Mouse (Mus musculus): ENCODE data around the gene Sstr3. TPM values are rescaled to one million over a fixed set of nuclear protein-coding genes. Genes with fewer than 3 reads are reported as not detected.

Sstr3 gene
- total RNA-seq, 2 experiments from 2014 or later: 20.8 to 22.9 TPM

DNA sequence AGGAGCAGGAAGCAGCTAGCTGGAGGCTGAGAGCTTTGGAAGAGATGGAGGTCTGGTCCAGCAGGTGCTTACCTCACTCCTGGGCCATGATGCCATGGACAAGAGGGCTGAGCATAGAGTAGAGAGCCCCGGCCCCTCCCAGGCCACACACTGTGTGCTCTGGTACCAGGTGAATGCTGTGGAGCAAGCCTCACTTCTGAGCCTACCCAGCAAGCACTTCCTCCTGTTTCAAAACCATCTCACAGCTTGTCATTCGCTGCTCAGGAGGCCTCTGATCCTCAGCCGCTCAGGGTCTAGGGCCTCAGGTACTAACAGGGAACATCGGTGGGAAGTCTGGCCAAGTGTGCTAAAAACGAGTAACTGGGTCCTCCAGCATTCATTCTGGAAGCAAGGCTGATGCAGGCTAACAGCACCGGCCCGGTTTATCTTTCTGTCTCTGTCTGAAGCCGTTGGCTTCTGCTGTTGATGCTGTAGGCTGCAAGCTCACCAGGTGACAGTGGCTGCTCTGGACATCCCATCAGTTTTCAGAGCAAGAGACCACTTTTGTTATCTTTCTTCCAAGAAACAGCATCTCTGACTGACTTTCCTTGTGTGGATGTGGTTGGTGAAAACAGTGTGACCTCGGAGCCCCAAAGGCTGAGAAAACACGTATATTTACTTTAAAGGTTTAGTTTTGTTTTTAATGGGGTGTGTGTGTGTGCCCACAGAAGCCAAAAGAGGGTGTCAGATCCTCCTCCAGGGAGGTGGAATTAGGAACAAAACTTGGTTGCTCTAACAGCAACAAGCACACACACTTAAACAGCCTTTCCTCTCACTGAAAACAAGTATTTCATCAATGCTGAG, 13.4 kb upstream of the Sstr3 start:
- intact Hi-C loops (cut with DNase I): no loop called here
- no peak for TF ChIP-seq CTCF (IDR thresholded peaks at IDR 0.05)
- H3K4me3 ChIP-seq: no peak overlapping the region

DNA sequence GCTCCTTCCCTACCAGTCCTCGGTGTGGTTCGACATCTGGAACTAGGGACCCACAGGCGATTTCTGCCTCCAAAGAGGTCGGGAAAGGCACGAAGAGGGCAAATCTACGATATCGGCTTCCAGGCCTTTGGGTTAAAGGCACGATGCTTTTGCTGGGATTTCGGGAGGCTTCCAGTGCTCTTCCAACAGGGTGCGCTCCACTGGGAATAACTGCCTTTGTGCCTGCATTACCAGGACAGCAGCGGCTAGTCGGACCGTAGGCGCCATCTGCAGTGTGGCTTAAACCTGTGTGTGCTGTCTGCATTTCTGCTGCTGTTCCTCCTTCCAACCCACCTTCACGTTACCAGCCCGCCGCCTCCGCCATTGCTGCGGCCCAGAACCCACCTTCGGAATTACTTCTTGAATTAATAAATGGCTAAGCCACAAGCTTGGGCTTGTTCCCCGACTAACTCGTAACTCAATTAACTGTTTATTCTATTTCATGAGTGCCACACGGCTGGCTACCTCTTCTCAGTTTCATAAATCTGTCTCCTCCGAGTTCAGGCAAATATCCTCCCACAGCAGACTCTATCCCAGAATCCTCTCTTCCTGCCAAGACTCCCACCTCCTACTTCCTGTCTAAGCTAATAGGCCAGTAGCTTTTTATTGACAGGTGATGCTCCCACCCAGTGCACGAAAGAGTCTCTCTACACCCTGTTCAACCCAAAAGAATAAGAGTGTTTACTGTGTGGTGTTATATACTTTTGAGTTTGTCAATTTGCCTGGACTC, 10.2 kb upstream of the Sstr3 start:
- no peak; the same call in 1 of the 2 replicates for TF ChIP-seq CTCF (IDR thresholded peaks at IDR 0.05)
- DNase-seq (ENCODE audit: extremely low spot score in 1 of 2, low spot score in 2 of 2): no peak
- Histone ChIP-seq H3K27ac (peak overlapping the region; percentile 32; the same call in 1 of the 2 replicates), H3K4me3 (peak overlapping the region; percentile 37)
- intact Hi-C loops (cut with DNase I): no loop called here

More for the DNA sequence above, 13.4 kb upstream of the Sstr3 start:
- DNase-seq (ENCODE audit: extremely low spot score in 1 of 2, low spot score in 2 of 2): no peak
- H3K27ac ChIP-seq: no peak overlapping the region

DNA sequence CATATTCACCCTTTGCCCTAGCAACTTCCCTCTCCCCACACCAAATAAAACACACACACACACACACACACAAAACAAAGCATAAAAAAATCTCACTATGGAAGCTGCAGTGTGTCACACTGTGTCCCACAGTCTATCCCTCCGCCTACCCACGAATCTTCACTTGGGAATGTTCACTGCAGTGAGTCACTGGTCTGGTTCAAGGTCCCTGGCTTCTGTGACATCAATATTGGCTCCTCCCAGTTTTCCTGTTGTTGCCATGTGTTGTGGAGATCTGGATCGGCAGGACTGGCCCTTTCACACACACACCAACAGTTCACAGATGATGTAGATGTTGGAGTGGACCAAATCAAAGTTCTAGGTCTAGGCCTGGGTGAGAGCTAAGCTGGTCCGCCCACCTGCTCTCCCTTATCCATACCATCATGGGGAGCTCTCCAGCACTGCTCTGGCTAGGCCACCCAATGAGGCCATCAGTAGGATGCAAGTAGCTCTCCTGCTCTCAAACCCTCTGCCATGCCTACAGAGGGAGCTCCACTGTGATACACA, 4.8 kb upstream of the Sstr3 start:
- no peak overlapping the region for H3K4me3 ChIP-seq
- no peak for DNase-seq (ENCODE audit: extremely low spot score in 1 of 2, low spot score in 2 of 2)
- no peak overlapping the region for H3K27ac ChIP-seq
- intact Hi-C loops (cut with DNase I): loop anchor here (5.0 to 10.0 kb wide), 2 partner anchors 182 to 574 kb away; partner anchors contain the start of gene Eif3d
- no peak for TF ChIP-seq CTCF (IDR thresholded peaks at IDR 0.05)

DNA sequence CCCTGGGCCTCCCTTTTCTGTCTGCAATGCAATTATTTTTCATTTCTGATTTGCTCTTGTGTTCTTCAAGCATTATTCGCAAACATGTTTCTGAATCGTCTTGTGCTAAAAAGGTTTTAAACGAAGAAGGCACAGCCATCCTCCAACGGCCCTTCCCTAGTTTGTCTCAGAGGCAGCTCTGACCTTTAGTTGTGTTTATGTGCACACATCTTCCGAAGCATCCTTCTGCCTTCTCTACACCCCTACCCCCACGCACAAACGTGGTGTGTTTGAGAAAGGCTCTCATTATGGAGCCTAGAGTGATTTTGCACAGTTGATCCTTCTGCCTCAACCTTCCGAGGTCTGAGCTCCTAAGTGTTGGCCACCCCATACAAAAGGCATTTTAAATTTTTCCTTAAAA, 4.2 kb upstream of the Sstr3 start:
- no peak for DNase-seq (ENCODE audit: extremely low spot score in 1 of 2, low spot score in 2 of 2)
- intact Hi-C loops (cut with DNase I): loop anchor here (5.0 to 10.0 kb wide), 2 partner anchors 181 to 574 kb away; partner anchors contain the start of gene Eif3d
- no peak overlapping the region for H3K4me3 ChIP-seq
- no peak overlapping the region for H3K27ac ChIP-seq
- no peak for TF ChIP-seq CTCF (IDR thresholded peaks at IDR 0.05)

DNA sequence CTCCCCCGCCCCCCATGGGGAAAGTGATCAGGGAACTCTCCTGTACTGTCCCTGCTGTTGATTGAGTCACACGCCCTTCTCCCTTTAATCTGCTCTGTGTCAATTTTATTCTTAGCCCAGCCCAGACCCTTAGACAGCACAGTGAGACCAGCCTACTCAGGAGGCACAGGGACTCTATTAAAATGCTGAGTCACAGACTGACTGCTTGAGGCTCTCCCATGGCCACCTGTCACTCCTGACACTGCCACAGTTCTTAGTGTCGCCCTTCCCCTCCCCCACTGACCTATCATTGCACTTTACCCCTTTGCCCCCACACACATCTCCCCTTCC, 3.8 kb upstream of the Sstr3 start:
- no peak for TF ChIP-seq CTCF (IDR thresholded peaks at IDR 0.05)
- Histone ChIP-seq H3K27ac (no peak overlapping the region), H3K4me3 (no peak overlapping the region)
- intact Hi-C loops (cut with DNase I): loop anchor here (5.0 to 10.0 kb wide), 2 partner anchors 181 to 574 kb away; partner anchors contain the start of gene Eif3d
- DNase-seq (ENCODE audit: extremely low spot score in 1 of 2, low spot score in 2 of 2): no peak

DNA sequence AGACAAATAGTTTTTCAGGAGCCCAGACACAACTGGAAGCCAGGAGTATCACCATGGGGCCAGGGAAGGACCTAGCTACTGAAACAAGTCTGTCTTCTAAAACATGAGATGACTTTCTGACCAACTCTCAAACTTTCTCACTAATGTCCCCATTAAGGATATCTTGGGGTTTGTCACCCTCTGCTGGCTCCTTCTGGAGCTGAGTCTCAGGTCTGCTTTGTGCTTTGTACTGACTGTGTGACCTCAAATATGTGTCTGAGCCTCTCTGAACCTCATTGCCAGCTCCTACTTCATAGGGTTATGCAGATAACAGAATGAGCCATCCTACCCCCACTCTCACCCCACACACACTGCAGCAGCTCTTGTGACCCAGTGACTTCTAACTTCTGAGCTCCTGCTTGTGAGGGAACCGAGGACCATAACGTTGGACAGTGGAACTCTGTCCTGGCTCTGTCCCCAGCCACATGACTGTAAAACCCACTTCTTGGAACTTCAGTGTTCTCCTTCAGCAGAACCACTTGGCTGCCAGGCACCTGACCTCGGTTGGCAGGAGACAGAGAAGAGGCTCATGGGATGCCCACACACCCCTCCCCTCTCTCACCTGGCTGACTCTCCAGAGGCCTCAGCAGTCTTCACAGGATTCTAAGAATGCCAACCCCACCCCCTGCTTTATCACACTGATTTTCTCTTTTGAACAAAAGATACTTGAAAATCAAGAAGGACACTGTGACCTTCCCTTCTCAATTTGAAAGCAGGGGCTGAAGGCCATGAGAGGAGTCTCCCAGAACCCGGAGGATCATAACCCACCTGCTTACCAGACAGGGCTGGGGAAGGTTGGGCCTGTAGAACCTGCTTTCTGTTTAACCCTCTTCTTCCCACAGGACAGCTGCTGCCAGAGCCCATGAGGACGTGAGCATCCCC, 3.2 kb upstream of the Sstr3 start:
- no peak for DNase-seq (ENCODE audit: extremely low spot score in 1 of 2, low spot score in 2 of 2)
- TF ChIP-seq CTCF (IDR thresholded peaks at IDR 0.05): peak; percentile 59
- intact Hi-C loops (cut with DNase I): loop anchor here (5.0 to 10.0 kb wide), 2 partner anchors 180 to 573 kb away; partner anchors contain the start of gene Eif3d
- Histone ChIP-seq H3K27ac (no peak overlapping the region), H3K4me3 (no peak overlapping the region)

DNA sequence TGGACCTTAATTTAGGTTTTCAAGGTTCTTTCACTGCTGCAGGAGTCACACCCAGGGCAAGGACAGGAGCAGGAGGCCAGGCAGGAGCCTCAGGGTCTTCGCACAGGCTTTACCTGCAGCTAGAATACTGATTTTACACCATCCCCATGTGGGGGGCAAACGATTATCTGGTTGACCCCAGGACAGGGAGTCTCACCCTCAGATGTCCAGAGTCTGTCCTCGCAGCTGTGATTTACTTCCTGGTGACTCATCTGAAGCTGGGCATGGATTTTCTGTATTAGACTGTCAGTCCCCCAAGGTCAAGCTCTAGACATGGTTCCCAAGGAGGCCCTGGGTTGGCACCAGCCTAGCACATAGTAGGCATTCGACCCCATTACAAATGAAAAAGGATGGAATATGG, 1.6 kb upstream of the Sstr3 start:
- intact Hi-C loops (cut with DNase I): loop anchor here (5.0 to 10.0 kb wide), 2 partner anchors 179 to 571 kb away; partner anchors contain the start of gene Eif3d
- Histone ChIP-seq H3K27ac (no peak overlapping the region), H3K4me3 (no peak overlapping the region)
- no peak for TF ChIP-seq CTCF (IDR thresholded peaks at IDR 0.05)
- DNase-seq (ENCODE audit: extremely low spot score in 1 of 2, low spot score in 2 of 2): no peak

DNA sequence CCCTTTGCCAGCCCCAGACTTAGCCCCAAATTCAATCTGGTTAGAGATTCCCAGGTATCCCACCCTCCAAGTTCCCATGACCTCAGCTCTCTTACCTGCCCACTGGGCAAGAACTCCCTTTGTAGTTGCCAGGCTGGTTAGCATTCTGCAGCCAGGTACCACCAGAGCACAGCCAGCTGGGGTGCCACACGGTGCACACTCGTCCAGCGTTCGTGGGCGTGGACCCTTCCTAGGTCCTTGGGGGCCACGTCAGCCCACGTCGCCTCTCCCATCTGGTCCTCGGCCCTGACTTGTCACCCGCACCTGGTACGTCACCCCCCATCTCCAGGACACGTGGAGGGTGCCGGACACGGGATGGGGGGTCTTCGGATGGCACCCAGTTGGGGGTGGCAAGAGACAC, 444 bp downstream of the Sstr3 start:
- TF ChIP-seq CTCF (IDR thresholded peaks at IDR 0.05): no peak
- DNase-seq (ENCODE audit: extremely low spot score in 1 of 2, low spot score in 2 of 2): no peak
- peak overlapping the region; percentile 45 for H3K4me3 ChIP-seq
- H3K27ac ChIP-seq: peak overlapping the region; percentile 92
- intact Hi-C loops (cut with DNase I): loop anchor here (1.0 to 10.0 kb wide), 5 partner anchors 36 to 569 kb away; partner anchors contain the start of gene Eif3d

DNA sequence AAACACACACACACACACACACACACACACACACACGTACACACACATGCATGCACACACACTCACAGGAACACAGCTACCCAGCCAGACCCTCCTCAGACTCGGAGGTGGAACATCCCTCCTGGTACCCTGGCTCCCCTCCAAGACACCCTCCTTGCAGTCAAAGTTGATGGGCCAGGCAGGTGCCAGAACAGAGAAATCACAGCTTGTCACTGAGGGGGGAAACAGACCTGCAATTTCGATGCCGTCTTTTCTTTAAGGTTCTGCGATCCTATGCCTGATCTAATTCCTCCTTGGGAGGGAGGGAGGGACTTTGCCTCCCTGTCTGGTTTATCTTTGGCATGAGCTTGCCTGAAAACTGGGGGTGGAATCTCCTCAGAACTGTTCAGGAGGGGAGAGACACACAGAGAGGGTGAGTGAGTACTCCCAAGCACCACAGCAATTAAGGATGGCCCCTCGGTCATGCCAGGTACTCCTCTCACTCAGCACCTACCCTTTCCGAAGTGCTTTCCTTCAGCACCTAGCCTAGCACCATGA, 1.6 kb downstream of the Sstr3 start:
- Histone ChIP-seq H3K27ac (peak overlapping the region; percentile 92), H3K4me3 (peak overlapping the region; percentile 45)
- no peak for DNase-seq (ENCODE audit: extremely low spot score in 1 of 2, low spot score in 2 of 2)
- no peak for TF ChIP-seq CTCF (IDR thresholded peaks at IDR 0.05)
- intact Hi-C loops (cut with DNase I): loop anchor here (5.0 to 10.0 kb wide), 2 partner anchors 169 to 568 kb away; partner anchors contain the start of gene Eif3d

DNA sequence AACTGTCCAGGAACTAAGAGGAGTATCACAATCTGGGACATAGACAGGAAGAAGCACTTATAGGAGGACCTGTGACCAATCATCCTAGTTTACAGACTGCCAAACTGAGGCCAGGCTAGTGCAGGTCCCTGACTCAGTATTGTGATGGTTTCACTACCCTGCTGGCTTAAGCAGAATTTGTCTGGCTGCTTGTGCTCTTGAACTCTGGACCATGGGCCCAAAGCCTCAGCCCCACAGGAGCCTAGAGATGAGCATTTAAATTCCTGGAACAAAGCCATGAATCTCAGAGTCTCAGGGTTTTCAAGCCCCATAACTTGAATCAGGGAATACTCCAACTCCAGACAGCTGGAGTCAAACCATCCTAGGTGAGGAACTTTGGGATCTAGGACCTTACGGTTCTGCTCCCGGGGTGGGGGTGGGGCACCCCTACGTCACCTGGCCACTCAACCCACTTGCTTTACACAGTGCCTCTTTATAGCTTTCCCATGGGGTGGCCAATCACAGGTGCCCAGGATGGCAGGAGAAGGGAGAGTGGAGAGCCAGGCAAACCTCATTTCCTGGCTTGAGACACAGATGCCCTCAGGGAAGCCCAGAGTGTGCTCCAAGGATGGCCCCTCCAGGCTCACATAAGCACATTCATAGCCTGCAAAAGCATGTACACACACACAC, 2.3 kb downstream of the Sstr3 start:
- TF ChIP-seq CTCF (IDR thresholded peaks at IDR 0.05): no peak
- DNase-seq (ENCODE audit: extremely low spot score in 1 of 2, low spot score in 2 of 2): no peak
- H3K4me3 ChIP-seq: peak overlapping the region; percentile 45
- H3K27ac ChIP-seq: peak overlapping the region; percentile 92
- intact Hi-C loops (cut with DNase I): loop anchor here (5.0 to 10.0 kb wide), 2 partner anchors 170 to 567 kb away; partner anchors contain the start of gene Eif3d
